Mouse (Mus musculus): ENCODE results near the gene Anapc1.
"Not testable (repeated sequence)": the region's sequence is repeated elsewhere in the genome, so short reads cannot be mapped to it uniquely, and the experiment has no call there.

Anapc1 gene

GRCm38 (mm10) chr2:128694548-128694947 is 7.4 kb upstream of the Anapc1 start:
- DNase-seq, result no peak

GRCm38 (mm10) chr2:128693828-128694227 is 6.6 kb upstream of the Anapc1 start:
- not testable (repeated sequence) for DNase-seq

- no peak for DNase-seq
These were observed 6.0 kb upstream of the Anapc1 start for GRCm38 (mm10) chr2:128693236-128693635.

GRCm38 (mm10) chr2:128692771-128693170 is 5.6 kb upstream of the Anapc1 start:
- no peak for DNase-seq

- no peak for DNase-seq
These were observed 5.1 kb upstream of the Anapc1 start for GRCm38 (mm10) chr2:128692336-128692735.

- no peak for DNase-seq
These were observed 448 bp upstream of the Anapc1 start for GRCm38 (mm10) chr2:128687558-128688120.

- DNase-seq, result no peak
These were observed 6.5 kb downstream of the Anapc1 start for GRCm38 (mm10) chr2:128680661-128681060.

- DNase-seq, result no peak
These were observed 66.6 kb downstream of the Anapc1 start for GRCm38 (mm10) chr2:128620578-128620977.

- DNase-seq, result no peak
These were observed 71.8 kb downstream of the Anapc1 start for GRCm38 (mm10) chr2:128615366-128615765.

GRCm38 (mm10) chr2:128613365-128613764 is 73.8 kb downstream of the Anapc1 start:
- DNase-seq, result no peak

- no peak for DNase-seq
These were observed 74.9 kb downstream of the Anapc1 start for GRCm38 (mm10) chr2:128612275-128612674.

GRCm38 (mm10) chr2:128611178-128611577 is 76.0 kb downstream of the Anapc1 start:
- no peak for DNase-seq

- DNase-seq, result no peak
These were observed 77.9 kb downstream of the Anapc1 start for GRCm38 (mm10) chr2:128609286-128609685.

- no peak for DNase-seq
These were observed 85.7 kb downstream of the Anapc1 start for GRCm38 (mm10) chr2:128601534-128601933.

- no peak for DNase-seq
These were observed 94.9 kb downstream of the Anapc1 start for GRCm38 (mm10) chr2:128592301-128592700.

- no peak for DNase-seq
These were observed 96.3 kb downstream of the Anapc1 start, which contains the start of gene Spdye4c for GRCm38 (mm10) chr2:128590909-128591308. Spdye4c (plus strand) TSS chr2:128591209.

- DNase-seq, result no peak
These were observed 104.3 kb downstream of the Anapc1 start for GRCm38 (mm10) chr2:128582881-128583280.

GRCm38 (mm10) chr2:128572726-128573624 is 114.2 kb downstream of the Anapc1 start:
- DNase-seq, result peak; percentile 76

GRCm38 (mm10) chr2:128571001-128571400 is 116.2 kb downstream of the Anapc1 start:
- no peak for DNase-seq

- no peak for DNase-seq
These were observed 118.7 kb downstream of the Anapc1 start for GRCm38 (mm10) chr2:128568490-128568889.

GRCm38 (mm10) chr2:128568018-128568417 is 119.2 kb downstream of the Anapc1 start:
- no peak for DNase-seq

GRCm38 (mm10) chr2:128566304-128567147 is 120.7 kb downstream of the Anapc1 start:
- DNase-seq, result no peak

- DNase-seq, result no peak
These were observed 121.3 kb downstream of the Anapc1 start for GRCm38 (mm10) chr2:128565904-128566303.
